Mouse (Mus musculus) monocyte, adult 2 months (primary cell): Measurements from ENCODE around the gene Mreg.

Experiments
- DNase-seq, 2 experiments: peaks; one replicate each; pipeline ENCODE4 v3.0.0; 2022; ENCODE audit warnings: low spot score in 2 of 2, low read depth in 1 of 2

The Mreg gene

GRCm38 (mm10) chr1:72227546-72227945 is 15.4 kb upstream of the Mreg start:
- DNase-seq: no peak

GRCm38 (mm10) chr1:72226887-72227481 is 14.9 kb upstream of the Mreg start:
- DNase-seq: no peak

- DNase-seq: no peak
Measured at GRCm38 (mm10) chr1:72226172-72226886, 14.2 kb upstream of the Mreg start.

GRCm38 (mm10) chr1:72225720-72226171 is 13.6 kb upstream of the Mreg start:
- DNase-seq: peak in 1 of 2 experiments; percentile 48

GRCm38 (mm10) chr1:72225054-72225718 is 13.1 kb upstream of the Mreg start:
- no peak for DNase-seq

DNA sequence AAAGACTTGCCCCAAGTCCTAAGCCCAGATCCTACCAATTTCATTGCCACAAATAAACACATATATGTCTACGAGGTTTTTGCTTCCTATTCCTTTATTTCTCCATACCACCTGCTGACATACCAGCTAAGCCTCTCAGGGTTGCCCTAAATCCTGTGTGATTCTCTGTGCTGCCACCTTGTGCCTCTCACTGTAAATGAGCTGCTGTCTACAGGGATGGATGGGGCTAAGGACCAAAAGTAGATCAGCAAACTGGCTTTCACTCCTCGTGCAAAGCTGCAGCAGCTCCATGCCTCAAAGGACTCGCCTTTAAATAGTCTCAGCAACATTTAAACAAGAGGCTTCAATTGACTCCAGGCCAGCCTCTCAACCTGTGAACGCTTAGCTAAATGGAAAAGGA is 7.9 kb upstream of the Mreg start:
- no peak for DNase-seq

DNA sequence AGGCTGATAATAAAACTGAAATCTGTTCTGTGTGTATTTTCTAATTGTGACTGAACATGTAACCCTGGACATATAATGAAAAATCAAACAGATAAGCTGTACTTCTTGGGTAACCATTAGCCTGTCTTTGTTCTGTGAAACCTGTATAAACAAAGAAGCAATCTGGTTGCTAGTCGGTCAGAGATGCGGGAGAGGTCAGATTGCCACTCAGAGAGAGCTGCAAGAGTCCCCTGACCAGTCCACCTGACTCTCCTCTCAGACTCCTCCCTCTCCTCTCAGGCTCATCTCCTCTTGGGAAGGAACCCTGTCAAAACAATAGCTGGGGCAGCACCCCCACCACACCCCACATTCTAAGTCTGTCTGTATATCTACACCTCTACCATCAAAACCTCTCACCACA is 7.0 kb upstream of the Mreg start:
- DNase-seq: no peak

- no peak for DNase-seq
Measured at GRCm38 (mm10) chr1:72218626-72219025, 6.5 kb upstream of the Mreg start.

DNA sequence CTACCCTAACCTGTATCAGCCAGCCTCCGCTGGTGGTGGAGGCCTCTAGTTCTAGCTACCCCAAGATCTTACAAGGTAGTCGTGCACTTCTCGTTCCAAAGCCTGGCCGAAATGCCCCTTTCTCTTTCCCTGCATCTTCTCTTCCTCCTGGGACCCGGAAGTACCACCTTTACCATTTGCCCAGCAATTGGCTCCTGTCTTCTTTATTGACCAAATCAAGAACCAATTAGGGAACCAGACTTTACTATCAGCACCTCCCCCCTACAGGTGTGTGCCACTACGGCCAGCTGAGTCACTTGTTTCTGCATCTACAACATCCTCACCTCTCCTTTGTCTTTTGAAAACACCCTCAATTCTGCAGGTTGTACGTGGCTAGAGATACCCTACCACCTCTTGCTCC is 4.7 kb upstream of the Mreg start:
- DNase-seq: no peak

GRCm38 (mm10) chr1:72215174-72215573 is 3.1 kb upstream of the Mreg start:
- DNase-seq: no peak

- DNase-seq: peak in 1 of 2 experiments; percentile 34
Measured at GRCm38 (mm10) chr1:72214470-72214961, 2.4 kb upstream of the Mreg start.

GRCm38 (mm10) chr1:72213954-72214353 is 1.8 kb upstream of the Mreg start:
- no peak for DNase-seq

DNA sequence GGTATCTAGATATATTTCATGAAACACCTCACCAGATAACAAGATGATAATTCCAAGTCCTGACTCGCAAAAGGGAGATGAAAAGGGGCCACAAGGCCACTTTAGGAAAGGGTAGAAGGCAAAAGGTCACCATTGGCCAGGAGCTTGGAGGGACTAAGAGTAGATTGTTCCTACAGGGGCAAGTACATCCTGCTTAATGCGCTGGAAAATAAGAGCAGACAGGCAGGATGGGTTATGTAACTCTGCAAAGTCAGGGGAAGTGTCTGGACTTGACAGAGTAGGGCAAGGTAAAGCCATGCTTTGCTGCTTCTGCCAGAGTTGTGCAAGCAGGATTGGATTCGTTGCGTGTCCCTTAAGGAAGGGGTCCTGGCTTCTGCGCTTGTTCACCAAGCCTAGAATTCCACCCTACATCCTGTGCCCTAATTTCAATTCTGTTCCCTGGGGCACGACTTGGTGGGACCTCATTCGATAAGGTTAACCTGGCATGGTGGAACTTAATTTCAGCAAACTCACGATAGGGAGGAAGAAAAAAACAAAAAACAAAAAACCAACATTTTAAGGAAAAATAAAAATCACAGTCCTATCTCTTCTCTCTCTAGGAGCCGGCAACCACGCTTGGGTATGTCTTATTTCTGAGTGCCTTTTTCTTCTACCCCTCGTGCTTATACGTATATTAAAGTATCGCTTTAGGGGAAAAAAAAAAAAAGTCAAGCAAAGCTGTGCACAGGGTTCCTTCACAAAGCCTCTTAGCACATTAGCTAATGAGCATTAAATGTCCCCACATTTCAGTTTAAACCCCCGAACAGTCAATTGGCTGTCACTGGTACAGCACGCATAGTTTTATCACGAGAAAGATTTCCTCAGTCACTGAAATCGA is 1.1 kb downstream of the Mreg start:
- DNase-seq: no peak

DNA sequence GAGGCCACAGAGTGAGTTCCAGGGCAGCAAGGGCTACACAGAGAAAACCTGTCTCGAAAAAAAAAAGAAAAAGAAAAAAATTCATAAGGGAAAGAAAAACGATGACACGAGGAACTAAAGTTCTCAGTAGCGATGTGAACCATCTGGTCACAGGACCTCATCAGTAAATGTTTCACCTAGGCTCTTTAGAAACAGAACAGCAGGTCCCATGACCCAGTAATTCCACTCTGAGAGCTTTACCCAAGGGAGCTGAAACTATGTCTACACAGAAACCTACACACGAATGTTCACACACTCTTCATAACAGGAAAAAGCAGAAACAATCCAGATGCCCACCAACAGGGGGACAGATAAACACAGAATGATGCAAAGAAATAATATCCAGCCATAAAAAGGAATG is 4.0 kb downstream of the Mreg start:
- no peak for DNase-seq

GRCm38 (mm10) chr1:72205113-72205512 is 7.0 kb downstream of the Mreg start:
- DNase-seq: no peak

DNA sequence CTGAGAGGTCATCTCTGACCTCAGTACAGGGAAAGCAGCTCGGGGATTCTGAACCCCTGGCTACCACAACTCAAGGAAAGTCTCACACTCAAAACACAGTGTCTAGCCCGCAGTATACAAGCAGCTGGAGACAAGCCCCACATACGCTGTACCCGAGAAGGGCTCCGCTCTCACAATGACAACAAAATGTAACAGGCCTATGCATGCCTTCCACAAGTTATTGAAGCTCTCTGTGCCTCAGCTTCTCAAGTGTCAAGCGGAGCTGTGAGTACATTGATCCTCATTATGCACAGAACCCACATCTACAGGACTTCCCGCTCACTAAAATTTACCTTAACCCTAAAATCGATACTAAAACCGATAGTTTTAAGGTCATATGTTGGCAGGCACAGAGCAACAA is 8.9 kb downstream of the Mreg start:
- DNase-seq: no peak

DNA sequence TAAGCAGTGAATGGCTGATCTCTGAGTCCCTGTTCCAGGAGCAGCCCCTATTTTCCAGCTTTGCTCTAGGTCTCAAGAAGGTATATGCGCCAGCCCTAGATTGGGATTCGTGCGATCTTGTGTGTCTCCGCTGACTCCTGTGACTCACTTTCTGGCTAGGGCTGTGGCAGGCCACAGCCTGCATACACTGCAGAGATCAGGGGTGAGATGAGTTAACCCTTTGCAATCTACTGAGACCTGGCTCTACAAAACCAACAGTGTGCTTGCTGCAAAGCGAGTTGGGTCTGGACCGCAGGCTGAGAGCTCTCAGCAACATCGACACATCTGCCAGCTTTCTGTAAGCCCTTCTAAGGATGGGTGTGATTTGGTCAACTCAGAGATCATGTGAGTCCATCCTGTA is 9.4 kb downstream of the Mreg start:
- no peak for DNase-seq

DNA sequence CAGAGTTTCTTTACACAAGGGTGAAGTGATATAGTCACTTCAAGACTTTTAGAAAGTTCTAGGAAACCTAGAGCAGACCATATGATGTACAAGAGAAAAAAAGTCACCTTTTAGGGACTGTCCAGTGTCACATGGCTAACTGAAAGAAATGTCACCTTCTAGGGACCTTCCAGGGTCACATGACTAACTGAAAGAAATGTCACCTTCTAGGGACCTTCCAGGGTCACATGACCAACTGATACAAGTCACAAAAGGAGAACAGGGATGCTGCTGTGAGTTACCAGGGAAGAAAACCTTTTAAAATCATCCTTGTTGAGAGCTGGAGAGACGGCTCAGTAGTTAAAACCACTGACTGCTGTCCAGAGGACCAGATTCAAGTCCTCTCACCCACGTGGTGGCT is 10.0 kb downstream of the Mreg start:
- DNase-seq: no peak

GRCm38 (mm10) chr1:72201126-72201525 is 11.0 kb downstream of the Mreg start:
- DNase-seq: no peak

DNA sequence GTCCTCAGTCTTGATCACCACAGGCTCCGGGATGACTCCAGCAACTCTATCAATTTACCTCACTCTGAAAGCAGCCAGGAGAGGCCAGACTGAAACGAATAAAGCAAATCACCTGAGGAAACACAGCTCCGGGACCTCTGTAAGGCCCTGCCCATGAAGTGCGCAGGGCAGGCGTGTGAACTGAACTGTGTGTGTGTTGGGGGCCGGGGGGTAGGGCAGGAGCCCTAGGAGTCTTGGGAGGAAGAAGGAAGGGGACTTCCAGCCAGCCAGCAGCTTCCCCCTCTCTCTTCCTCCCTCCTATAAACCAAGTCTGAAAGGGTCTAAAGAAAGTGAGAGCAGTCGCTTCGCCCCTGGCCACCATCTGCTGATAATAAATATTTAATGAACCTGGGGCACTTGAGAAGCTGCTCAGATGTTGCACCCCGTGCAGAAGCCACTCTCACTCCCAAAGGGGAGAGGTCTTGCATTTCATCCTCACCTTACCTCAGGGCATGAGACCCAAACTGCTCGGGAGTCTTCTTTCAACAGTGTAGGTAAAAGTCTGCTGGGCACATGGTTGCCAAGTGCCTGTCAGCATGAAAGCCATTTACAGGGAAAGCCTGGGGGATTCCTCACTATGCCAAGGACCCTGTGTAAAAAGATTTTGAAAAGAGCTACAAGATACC is 13.8 kb downstream of the Mreg start:
- no peak for DNase-seq
